Mouse (Mus musculus): ENCODE data around the gene Hoxc9.

The Hoxc9 gene

DNA sequence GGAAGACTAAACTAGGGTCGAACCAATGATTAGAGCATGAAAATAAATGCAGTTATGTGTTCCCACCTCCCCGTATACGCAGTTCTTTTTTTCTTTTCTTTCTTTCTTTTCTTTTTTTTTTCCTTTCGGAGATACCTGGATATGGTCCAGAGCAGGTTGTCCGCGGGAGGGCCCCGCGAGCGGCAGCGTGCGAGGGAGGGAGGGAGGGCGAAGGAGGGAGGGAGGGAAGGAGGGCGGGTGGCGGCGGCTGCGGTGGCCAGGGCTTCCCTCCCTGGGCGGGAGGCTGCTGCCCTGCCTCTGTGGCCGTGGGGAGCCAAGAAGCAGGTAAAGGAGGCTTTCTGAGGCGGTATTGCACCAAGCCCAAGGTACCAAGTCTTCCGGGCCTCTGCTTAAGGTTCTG, at the start of gene Hoxc9:
TSS of gene Hoxc9 (plus strand) at position 269 of the 400 bp plus-strand sequence.
- DNase-seq, result no peak

DNA sequence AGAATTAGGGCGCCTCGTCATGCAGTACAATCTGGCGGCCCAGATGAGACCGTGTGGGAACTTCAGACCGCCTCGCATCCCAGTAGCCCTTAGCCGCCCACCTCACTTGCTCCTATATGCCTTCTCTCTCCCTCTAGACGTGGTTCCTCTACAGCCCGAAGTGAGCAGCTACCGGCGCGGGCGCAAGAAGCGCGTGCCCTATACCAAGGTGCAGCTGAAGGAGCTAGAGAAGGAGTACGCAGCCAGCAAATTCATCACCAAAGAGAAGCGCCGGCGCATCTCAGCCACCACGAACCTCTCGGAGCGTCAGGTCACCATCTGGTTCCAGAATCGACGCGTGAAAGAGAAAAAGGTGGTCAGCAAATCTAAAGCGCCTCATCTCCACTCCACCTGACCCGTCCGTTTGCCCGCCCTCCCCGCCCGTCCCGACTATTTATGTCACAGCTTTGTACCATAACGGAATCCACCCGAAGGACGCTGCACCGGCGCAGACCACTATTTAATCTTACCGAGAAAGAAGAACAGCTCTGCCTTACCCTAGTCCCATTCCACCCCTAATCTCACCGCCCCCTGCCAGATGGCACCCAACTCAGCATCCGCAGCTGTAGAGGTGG, 49.1 kb upstream of the Hoxc9 start:
- DNase-seq, result no peak

DNA sequence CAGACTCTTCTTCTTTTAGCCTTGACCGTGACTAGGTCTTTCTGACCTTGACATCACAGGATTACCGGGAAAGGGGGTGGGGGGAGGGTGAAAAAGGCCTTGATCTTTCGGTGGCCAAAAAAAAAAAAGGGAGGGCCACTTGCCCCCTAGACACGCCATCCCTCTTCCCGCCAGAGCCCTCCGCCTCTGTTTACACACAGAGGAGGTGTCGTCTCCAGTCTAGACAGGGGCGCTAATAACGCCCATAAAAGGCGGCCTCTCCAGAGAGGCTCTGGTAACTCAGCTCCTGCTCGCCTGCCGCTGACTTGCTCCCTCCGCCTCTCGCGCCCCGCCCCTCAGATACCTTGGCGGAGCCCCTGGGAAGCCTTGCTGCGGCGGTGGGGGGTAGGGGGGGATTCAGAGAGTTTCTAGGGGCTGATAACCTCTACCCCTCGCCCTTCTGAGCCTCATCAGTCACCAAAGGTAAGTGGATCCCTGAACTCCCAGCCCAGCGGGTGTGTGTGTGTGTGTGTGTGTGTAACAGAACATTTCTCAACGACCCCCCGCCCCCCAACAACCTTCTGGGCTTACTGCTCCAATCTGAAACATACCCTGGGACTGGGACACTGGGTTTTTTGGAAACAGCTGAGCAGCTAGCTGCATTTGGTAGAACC, 44.4 kb upstream of the Hoxc9 start:
- DNase-seq, result no peak

DNA sequence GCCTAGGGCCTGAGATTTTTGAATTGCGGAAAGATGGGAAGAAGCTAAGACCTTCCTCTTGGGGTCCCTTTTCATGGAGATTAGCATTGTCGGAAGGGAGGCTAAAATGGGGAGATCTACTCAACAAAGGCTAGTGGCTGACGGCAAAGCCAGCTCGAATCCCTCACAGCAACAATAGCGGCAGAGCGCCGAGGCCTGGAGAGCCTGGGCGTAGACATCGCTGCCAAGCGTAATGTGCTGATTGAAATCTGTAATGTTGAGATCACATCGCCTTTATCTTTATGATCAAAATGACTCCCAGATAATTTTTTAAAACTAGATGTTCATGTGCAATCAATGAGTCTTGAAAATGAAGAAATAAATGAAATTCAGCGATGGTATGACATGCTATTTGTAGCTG, 41.8 kb upstream of the Hoxc9 start:
- DNase-seq, result no peak

DNA sequence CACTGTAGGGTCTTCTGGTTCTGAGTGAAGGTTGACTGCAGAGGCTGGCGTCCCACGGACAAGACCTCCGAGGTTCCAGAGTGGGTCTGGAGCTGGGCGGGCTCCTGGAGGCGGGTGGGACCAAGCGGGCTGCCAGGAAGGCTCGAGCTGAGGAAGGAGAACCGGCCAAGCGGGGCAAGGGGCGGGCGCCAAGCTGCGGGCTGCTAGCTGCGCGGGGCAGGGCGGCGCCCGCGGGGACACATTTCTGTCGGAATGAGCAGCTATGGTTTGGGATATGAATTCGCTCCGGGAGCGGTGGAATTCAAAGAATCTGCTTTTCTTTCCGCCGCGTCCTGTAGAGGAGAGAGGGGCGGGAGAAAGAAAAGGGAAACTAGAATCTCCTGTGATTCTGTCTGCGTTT, 41.3 kb upstream of the Hoxc9 start:
- no peak for DNase-seq

DNA sequence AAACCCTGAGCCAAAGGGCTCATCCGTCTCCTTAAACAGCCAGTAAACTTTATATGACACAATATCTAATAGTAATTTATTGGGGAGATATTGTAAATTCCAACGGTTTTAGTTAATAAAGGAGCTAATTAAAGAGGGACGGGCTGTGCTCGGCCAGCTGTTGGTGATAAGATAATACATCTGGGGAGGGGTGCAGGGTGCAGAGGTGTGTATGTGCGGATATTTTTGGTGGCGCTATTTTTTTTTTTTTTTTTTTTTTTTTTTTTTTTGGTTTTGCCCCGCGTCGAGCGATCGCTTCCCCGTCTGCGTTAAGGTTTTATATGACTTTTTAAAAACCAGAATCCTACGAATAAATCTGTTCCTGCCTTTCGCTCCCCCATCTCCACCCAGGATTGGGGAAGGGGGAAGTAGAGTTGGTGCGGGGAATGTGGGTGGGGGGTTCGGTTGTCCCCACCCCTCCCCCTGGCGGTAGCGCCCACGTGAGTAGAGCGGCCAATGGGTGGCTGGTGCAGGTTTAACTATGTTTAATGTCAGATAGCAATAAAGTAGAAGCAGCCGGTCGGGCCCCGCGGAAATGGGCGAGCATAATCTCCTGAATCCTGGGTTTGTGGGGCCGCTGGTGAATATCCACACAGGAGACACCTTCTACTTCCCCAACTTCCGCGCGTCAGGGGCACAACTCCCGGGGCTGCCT, 39.8 kb upstream of the Hoxc9 start, which contains the start of gene Hoxc12:
TSS of gene Hoxc12 (plus strand) at position 479 of the 694 bp plus-strand sequence.
- no peak for DNase-seq

DNA sequence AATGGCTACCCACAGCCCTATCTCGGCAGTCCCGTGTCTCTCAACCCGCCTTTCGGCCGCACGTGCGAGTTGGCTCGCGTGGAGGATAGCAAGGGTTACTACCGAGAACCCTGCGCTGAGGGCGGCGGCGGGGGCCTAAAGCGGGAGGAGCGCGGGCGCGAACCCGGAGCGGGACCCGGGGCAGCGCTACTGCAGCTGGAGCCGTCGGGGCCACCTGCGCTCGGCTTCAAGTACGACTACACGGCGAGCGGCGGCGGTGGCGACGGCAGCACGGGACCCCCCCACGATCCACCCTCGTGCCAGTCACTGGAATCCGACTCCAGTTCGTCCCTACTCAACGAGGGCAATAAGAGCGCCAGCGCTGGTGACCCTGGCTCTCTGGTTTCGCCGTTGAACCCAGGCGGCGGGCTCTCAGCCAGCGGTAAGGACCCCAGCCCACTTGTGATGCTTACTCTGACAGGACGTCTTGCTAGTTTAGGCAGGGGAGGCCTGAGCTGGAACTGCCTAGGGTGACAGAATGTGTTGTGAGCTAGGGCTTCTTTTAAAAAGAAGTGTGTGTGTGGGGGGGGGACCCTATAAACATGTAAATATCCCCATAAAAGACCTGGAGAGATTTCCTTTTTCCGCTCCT, 39.1 kb upstream of the Hoxc9 start:
- DNase-seq, result no peak

DNA sequence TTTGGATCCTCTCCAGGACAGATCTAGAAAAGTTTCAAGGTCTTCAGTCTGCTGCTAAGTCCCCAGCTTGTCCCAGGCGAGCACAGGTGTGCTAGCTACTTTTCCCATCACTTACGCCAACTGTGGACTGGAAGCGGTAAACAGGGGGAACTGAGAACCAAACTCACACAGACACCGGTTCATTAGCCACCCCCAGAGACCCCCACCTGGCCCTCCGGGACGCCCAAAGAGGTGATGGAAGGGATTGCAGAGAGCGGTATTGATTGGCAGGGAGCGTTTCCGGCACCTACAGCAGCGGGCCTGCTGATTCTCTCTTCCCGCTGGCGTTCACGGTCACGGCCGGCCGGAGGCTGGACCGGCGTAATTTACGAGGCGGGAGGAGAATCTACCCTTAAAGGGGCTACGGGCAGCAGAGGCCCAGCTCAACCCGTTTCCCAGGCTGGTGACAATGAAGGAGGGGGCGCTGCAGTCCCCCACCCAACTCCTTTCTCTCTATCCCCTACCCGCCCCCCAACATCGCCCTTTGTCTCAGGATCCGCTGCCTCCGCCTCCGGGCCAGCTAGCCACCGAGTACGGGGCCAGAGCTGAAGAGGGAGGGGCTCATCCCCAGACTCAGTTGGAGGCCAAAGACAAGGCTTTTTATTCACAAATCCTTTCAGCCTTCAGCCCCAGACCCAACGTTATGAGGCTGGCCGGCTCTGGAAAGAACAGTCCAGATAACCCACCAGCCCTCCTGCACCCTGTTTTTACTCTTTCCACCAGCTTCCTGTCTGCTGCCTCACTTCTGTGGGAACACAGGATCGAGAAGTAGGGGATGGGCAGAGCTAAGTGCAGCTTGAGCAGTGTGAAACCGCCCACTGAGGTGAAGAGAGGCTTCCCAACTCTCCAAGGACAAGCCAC, 36.7 kb upstream of the Hoxc9 start:
- DNase-seq, result no peak

DNA sequence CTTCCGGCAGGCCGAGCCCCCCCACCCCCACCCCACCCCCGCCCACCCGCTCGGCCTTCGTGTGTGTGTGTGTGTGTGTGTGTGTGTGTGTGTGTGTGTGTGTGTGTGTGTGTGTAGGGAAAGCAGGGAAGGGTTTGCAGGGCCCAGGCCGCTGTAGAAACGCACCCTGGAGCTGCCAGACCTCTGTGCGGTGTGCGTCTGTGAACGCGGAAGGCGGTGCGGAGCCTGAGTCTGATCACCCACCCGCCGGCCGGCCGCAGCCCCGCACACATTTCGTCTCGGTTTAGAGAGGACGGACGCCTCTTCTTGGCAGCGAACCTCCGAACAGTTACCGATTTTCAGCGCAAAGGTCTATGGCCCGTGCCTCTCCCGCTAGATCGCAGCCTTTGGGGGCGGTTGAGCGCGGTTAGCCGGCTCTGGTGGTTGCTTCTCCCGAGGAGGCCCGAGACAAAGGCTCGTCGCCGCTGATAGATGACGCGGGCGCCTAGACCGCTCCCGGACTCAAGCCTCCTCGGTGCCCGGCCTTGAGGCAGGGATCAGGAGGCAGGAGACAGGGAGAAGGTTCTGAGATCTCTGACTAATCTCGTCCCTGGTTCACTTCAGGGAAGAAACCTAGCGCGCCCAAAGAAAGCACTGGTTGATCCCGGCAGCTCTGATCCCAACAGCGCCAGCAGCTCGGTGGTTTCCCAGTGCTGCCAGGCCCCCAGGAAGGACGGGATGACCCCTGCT, 33.3 kb upstream of the Hoxc9 start:
- DNase-seq, result no peak

DNA sequence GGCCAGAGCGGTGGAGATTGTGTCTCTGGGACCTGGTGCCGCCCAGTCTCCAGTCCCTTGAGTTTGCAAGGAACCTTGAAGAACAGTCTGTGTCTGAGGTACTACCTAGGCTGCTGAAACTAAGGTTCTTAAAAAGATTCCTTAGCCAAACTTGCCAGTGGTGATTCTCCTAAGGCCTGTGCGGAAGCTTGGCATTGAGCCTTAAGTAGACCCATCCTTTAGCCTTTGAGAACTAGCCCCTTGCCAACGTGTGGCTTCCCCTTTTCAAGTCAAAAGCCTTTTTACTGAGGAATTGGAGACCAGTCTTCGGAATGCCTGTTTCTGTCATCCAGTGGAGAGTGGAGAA, 32.8 kb upstream of the Hoxc9 start:
- DNase-seq, result no peak

DNA sequence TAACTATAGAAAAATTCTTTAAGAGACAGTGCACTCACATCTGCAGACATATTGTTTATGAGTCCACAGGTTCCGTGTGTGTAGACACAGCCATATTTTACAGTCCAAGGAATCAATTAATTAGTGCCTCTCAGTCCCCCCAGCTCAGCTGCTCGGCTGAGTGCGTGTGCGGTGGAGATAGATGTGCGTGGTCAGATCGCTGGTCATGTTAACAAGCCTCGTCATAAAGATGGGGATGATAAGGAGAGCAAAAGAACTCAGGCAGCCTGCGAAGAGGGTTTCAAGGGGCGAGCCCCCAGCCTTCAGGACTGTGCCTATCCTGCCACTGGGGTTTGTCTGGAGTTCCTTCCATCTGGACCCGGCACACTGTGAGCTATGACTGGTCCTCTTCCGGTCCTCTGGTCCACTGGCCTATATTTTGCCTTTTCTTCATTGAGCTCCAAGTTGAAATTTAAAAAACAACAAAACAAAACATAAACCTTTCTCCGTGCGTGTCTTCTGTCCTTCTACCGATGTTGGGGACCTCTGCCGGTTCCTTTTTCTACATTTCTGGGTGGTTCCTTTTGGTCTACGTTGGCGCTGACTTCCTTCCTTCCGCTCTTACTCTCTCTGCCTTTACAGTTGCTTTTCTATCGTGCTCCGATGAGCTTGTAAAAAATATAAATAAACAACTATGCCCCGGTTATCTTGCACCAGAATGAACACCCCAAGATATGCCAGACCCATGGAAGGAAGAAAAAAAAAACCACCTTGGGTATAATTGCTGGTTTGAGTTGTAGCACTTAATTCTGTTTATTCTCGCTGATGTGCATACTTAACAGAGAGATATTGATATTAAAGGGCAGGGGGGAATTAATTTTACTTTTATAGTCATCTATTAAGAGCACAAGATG, 30.8 kb upstream of the Hoxc9 start:
- DNase-seq, result no peak

DNA sequence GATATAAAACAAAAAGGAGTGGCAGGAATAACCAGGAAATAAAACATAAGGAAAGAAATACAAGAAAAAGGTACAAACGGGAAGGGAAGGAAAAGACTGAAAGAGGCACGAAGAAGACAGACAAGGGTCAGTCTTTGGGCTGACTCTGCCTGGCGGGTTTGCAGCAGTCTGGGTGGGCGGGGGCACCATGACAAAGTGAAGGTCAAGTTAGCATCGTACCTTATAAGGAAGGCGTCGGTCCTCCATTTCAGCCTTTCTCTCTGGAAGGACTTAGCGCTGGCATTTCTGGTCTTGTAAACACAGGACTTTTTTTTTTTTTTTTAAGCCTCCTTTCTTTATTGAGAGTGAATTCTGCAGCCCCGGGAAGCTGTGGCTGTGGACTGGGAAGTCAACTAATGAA, 29.0 kb upstream of the Hoxc9 start:
- DNase-seq, result no peak

DNA sequence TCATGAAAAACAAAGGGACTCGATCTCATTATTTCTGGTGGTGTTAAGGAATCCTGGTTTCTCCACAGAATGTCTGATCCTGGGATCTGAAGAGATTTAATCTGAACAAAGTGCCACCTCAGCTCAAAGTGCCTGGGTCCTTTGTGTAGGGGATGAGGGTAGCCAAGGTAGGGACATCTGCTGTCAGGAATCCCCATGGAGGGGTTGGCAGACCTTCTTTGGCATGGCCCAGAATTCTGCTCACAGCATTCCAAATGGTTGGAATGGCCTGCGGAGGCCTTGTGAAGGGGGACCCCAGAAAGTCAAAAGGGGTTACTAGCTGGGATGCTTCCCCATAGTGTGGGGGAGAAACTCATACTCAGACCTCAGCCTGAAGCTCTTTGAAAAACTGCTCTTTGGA, 27.4 kb upstream of the Hoxc9 start:
- DNase-seq, result no peak

DNA sequence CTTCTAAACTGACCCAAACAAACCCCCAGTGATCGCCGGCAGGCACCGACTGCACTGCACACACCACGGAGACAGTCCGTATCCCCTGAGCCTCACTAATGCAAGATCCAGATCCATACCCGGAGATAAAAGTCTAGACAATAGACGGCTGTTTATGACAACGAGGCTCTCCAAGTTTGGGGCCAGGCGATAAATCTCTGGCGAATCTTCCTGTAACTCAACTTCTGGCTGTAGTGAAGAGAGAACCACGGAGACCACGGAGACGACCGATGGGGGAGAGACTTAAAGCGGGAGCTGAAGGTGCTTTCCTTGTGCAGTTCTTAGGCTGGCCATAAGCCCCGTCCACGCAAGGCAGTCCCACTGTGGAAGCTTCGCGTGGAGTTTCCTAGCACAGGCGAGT, 26.5 kb upstream of the Hoxc9 start:
- DNase-seq, result no peak

DNA sequence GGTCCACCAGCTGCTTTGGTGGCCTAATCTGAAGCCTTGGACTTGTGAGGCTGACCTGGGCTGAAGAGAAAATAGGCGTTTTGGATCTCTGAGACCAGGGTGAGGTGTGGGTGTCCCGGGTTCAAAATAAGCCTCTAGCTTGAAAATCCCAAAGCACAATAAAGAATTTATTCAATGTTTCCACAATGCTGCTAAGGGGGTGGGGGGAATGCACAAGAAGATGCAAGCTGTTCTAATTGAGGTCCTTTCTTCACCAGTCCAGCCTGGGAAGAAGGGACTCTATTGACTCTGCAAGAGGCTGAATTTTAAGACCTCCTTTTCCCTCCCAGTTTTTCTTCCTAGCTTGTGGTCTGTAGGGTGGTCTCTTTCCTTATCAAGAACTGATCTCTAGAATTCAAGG, 25.4 kb upstream of the Hoxc9 start:
- DNase-seq, result no peak

DNA sequence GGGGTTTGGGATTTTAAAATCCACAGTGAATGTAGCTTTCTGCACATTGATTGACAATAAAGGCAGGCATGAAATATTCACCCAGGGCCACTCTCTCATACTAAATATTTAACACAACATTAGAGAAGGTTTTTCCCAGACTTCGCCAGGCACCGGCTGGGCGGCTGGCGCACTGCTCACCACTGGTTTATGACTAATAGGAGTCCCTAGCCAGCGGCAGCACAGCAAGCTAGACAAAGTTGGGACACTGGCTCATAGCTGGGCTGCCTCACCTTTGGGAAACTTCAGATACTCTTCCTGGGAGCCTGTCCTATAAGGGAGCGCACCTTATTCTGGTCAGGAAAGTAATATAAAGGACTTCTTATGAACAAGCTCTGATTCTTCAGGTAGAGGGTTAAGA, 22.7 kb upstream of the Hoxc9 start:
- DNase-seq, result no peak

DNA sequence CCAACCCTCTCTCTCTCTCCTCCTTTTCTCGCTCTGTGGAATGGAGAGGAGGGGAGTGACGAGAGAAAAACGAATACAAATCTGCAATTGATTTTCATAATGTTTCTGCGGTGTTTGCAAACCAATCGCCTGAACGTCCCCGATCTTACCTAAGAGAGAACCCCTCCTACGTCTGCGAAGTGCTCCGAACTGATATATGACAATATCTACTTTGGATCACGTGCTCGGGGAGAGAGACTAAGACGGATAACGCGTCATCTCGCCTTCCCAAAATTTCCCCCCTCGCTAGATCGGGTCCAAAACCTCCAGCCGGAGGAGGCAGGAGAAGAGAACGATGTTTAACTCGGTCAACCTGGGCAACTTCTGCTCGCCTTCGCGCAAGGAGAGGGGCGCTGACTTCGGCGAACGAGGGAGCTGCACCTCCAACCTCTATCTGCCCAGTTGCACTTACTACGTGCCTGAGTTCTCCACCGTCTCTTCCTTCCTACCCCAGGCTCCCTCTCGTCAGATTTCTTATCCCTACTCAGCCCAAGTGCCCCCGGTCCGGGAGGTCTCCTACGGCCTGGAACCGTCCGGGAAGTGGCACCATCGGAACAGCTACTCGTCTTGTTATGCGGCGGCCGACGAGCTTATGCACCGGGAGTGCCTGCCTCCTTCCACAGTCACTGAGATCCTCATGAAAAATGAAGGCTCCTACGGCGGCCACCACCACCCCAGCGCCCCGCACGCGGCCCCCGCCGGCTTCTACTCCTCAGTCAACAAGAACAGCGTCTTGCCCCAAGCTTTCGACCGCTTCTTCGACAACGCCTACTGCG, 21.8 kb upstream of the Hoxc9 start, which contains the start of gene Hoxc11:
TSS of gene Hoxc11 (plus strand) at position 236 of the 815 bp plus-strand sequence.
- DNase-seq, result no peak

DNA sequence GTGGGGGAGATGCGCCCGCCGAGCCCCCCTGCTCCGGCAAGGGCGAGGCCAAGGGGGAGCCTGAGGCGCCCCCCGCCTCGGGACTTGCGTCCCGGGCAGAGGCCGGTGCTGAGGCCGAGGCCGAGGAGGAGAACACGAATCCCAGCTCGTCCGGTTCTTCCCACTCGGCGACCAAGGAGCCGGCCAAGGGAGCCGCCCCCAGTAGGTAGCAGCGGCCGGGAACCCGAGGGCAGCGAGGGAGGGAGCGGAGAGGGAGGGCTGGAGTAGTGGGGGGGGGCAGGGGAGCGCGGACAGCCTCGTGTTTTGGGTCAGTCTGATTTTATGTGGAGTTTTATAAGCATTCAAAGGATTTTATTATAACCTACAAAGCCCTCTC, 21.2 kb upstream of the Hoxc9 start:
- DNase-seq, result no peak

DNA sequence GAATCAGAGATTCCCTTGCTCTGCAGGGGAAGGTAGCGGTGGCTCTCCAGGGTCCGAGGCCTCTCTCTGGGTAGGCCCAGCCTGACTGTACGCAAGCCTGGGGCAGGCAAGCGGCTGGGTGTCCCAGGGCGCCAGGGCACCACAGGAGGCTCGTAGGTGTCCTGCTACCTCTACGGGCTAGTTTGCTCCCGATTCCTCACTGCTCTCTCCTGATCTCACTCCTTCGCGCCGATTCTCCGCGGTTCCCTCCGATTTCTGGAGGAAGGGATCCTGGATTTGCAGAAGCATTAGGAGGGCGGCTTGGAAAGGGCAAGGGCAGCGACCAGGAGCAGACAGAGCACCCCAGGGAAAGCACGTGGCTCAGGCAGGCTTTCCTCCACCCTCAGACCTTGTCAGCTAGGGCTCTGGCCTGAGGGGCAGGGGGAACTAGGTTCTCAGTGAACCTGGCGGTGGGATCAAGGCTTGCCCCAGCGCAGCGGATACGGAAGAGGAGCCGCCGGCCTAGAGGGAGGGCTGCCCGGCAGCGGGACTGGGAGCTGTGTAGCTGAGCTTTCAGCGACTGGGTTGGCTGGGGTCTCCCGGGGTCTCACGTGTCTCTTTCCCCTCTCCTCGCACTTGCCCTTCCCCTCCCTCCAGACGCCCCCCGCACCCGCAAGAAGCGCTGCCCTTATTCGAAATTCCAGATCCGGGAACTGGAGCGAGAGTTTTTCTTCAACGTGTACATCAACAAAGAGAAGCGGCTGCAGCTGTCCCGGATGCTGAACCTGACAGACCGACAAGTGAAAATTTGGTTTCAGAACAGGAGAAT, 20.2 kb upstream of the Hoxc9 start:
- DNase-seq, result no peak

Data from cerebellum, postnatal 36 days (tissue).